Mouse (Mus musculus) lung, postnatal 0 days (tissue): ENCODE data around the gene Rbm44. TPM values are rescaled to one million over a fixed set of nuclear protein-coding genes. Genes with fewer than 3 reads are reported as not detected.

Experiments used
- ATAC-seq: fragments of 200-750 bp; cut with Nextera tagmentation; 2 replicates; pipeline ENCODE4 v1.8.0; 2017; ENCODE audit warnings: moderate library complexity
- DNase-seq: peaks from one replicate; pipeline ENCODE4 v3.0.0-alpha.2; 2016; ENCODE audit warnings: low spot score
- H3K27ac ChIP-seq: fragments of 300-500 bp; sonication (generic); 2 replicates; pipeline ENCODE4 v1.5.1; 2014; ENCODE audit warnings: antibody characterized with exemption, mild to moderate bottlenecking, low read length, mixed read lengths
- H3K27me3 ChIP-seq: fragments of 300-500 bp; sonication (generic); replicated peaks from 2 replicates; pipeline ENCODE4 v1.6.1; 2014; ENCODE audit warnings: low read length, mixed read lengths; ENCODE audit not compliant: insufficient read depth
- H3K36me3 ChIP-seq: fragments of 300-500 bp; sonication (generic); 2 replicates; pipeline ENCODE4 v1.6.1; 2014; ENCODE audit warnings: low read length, mixed read lengths; ENCODE audit not compliant: insufficient read depth
- H3K4me1 ChIP-seq: fragments of 300-500 bp; sonication (generic); 2 replicates; pipeline ENCODE4 v1.6.1; 2014; ENCODE audit warnings: antibody characterized with exemption, low read depth, low read length, mixed read lengths; ENCODE audit not compliant: insufficient read depth
- H3K4me2 ChIP-seq: fragments of 300-500 bp; sonication (generic); replicated peaks from 2 replicates; pipeline ENCODE4 v1.6.1; 2014; ENCODE audit warnings: low read depth, mild to moderate bottlenecking, low read length, moderate library complexity, mixed read lengths
- H3K4me3 ChIP-seq: fragments of 300-500 bp; sonication (generic); 2 replicates; pipeline ENCODE4 v1.5.1; 2014; ENCODE audit warnings: low read depth, low read length
- H3K9ac ChIP-seq: fragments of 300-500 bp; sonication (generic); replicated peaks from 2 replicates; pipeline ENCODE4 v1.6.1; 2014; ENCODE audit warnings: low read depth, mild to moderate bottlenecking
- H3K9me3 ChIP-seq: fragments of 300-500 bp; sonication (generic); 2 replicates; pipeline ENCODE4 v1.6.1; 2016; ENCODE audit warnings: low read length, mixed read lengths
- CTCF ChIP-seq: IDR thresholded peaks from 2 replicates; pipeline ENCODE4 v1.5.1; 2016; ENCODE audit warnings: antibody characterized with exemption, mild to moderate bottlenecking
- EP300 ChIP-seq: IDR thresholded peaks from 2 replicates; pipeline ENCODE4 v1.6.1; 2016; ENCODE audit warnings: antibody characterized with exemption, mild to moderate bottlenecking, control low read depth
- WGBS: fragments of 180-500 bp; shearing (Covaris S2); extraction: QIAGEN DNeasy Blood & Tissue Kit; methylation state at CpG from one replicate; pipeline ENCODE4 v1.1.7; 2014; 5-methylcytosine and 5-hydroxymethylcytosine counted together
- polyA plus RNA-seq: library from polyadenylated mRNA; unstranded; fragments of >200 nt; fragmentation: Nextera tagmentation; extraction: Ambion mirVana; gene quantifications from 2 replicates; pipeline ENCODE4 v1.2.1, GENCODE M21; 2015

Rbm44 gene
- polyA plus RNA-seq, 1 experiment from 2014 or later: 0.08 TPM

GRCm38 (mm10) chr1:91199793-91200192 lies 54.9 kb downstream of the Rbm44 start:
- no peaks in the 10 kb centered on the region for H3K36me3 ChIP-seq
- H3K27me3 ChIP-seq: no peaks in the 10 kb centered on the region
- H3K9me3 ChIP-seq: no peaks in the 10 kb centered on the region
- no peak overlapping the region for H3K4me2 ChIP-seq
- WGBS: 95% methylated on average over 10 of the region's 10 CpGs
- H3K4me1 ChIP-seq: no peaks in the 10 kb centered on the region
- H3K27ac ChIP-seq: no peak overlapping the region
- TF ChIP-seq EP300 (no peak), CTCF (no peak)
- no peak for DNase-seq
- H3K9ac ChIP-seq: no peak overlapping the region
- no peak overlapping the region for H3K4me3 ChIP-seq
- ATAC-seq: no peak

DNA sequence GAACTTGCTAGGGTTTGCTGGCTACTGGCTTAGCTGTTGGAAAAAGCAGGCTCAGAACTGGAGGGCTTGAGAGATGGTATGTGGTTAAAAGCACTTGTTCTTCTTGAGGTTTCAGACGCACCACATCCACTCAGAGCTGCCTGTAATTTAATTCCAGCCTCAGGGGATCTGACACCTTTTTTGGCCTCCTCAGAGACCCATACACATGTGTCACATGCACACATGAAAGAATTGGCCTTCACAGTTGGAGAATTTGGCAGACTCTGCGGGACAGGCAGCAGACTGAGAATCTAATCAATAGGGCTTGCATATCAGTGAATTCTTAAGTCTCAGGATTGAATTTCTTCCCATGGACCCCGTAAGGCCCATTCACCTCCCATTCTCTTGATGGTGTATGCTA lies 56.2 kb downstream of the Rbm44 start:
- 41% methylated on average over 3 of the region's 3 CpGs for WGBS
- TF ChIP-seq EP300 (no peak), CTCF (no peak)
- Histone ChIP-seq H3K9ac (no peak overlapping the region), H3K9me3 (no peaks in the 10 kb centered on the region), H3K4me1 (no peaks in the 10 kb centered on the region), H3K4me2 (no peak overlapping the region), H3K36me3 (no peaks in the 10 kb centered on the region), H3K4me3 (no peak overlapping the region), H3K27me3 (no peaks in the 10 kb centered on the region), H3K27ac (no peak overlapping the region)
- DNase-seq (no peak), ATAC-seq (no peak)

GRCm38 (mm10) chr1:91204221-91204765 lies 59.4 kb downstream of the Rbm44 start:
- Histone ChIP-seq H3K36me3 (no peaks in the 10 kb centered on the region), H3K4me1 (no peaks in the 10 kb centered on the region), H3K9me3 (no peaks in the 10 kb centered on the region), H3K27me3 (no peaks in the 10 kb centered on the region), H3K4me2 (no peak overlapping the region), H3K4me3 (no peak overlapping the region), H3K9ac (no peak overlapping the region), H3K27ac (no peak overlapping the region)
- DNase-seq (no peak), ATAC-seq (no peak)
- WGBS: 69% methylated on average over 5 of the region's 5 CpGs
- TF ChIP-seq EP300 (no peak), CTCF (no peak)

GRCm38 (mm10) chr1:91205651-91206050 lies 60.8 kb downstream of the Rbm44 start:
- H3K4me2 ChIP-seq: no peak overlapping the region
- H3K9me3 ChIP-seq: no peaks in the 10 kb centered on the region
- no peaks in the 10 kb centered on the region for H3K27me3 ChIP-seq
- no peaks in the 10 kb centered on the region for H3K36me3 ChIP-seq
- no peak overlapping the region for H3K9ac ChIP-seq
- no peak overlapping the region for H3K27ac ChIP-seq
- TF ChIP-seq EP300: no peak
- no peak for TF ChIP-seq CTCF
- 72% methylated on average over 6 of the region's 6 CpGs for WGBS
- no peak overlapping the region for H3K4me3 ChIP-seq
- DNase-seq: no peak
- H3K4me1 ChIP-seq: no peaks in the 10 kb centered on the region
- no peak for ATAC-seq

DNA sequence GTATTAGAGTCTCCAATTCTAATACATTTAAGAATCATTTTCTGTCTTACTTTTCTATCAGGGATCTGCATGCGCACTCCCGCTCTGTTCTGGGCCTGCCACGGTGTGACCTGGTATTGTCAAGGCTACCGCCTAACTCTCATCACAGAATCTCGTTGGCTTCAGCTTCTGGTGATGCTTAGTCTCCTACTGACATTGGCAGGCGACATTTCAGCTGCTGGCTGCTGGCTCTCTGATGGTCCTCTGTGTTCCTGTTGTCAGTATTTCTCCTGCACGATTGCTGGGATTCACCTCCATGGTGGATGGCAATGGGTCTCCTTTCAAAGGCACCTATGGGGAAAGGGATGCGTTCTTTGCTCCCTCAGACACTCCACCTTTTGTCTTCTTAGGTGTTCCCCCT lies 61.4 kb downstream of the Rbm44 start:
- ATAC-seq (no peak), DNase-seq (no peak)
- Histone ChIP-seq H3K27ac (no peak overlapping the region), H3K9me3 (no peaks in the 10 kb centered on the region), H3K36me3 (no peaks in the 10 kb centered on the region), H3K4me3 (no peak overlapping the region), H3K9ac (no peak overlapping the region), H3K27me3 (no peaks in the 10 kb centered on the region), H3K4me2 (no peak overlapping the region), H3K4me1 (no peaks in the 10 kb centered on the region)
- 77% methylated on average over 8 of the region's 8 CpGs for WGBS
- TF ChIP-seq EP300 (no peak), CTCF (no peak)

- TF ChIP-seq CTCF (no peak), EP300 (no peak)
- 65% methylated on average over 5 of the region's 5 CpGs for WGBS
- ATAC-seq: no peak
Observed at GRCm38 (mm10) chr1:91206873-91207272, 62.0 kb downstream of the Rbm44 start.

More at GRCm38 (mm10) chr1:91206873-91207272, 62.0 kb downstream of the Rbm44 start:
- Histone ChIP-seq H3K9ac (no peak overlapping the region), H3K9me3 (no peaks in the 10 kb centered on the region), H3K4me1 (no peaks in the 10 kb centered on the region), H3K4me3 (no peak overlapping the region), H3K36me3 (no peaks in the 10 kb centered on the region), H3K27me3 (no peaks in the 10 kb centered on the region), H3K27ac (no peak overlapping the region), H3K4me2 (no peak overlapping the region)
- no peak for DNase-seq
